Comparison of ENCODE assay signal across 24 mouse cellular contexts in the genomic region with DNA sequence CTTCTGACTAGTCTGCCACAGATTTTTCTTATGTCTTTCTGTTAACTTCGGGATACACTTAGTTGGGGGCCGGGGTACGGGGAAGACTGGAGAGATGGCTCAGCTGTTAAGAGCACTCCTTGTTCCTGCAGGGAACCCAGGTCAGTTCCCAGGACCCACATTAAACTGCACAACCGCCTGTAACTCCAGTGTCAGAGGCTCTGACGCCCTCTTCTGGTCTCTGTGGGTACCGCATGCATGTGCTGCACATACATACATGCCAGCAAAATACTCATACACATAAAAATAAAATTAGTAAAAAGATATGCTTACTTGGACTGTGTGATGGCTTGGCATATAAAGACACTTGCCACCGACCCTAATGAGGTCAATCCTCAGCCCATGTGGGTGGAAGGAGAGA. TPM values are rescaled to one million over a fixed set of nuclear protein-coding genes. Genes with fewer than 3 reads are reported as not detected.
DNase-seq lines count a peak whose midpoint lies in the region; ATAC-seq and TF ChIP-seq lines count a peak whose summit lies in the region.
"Had no signal": no experiment of that assay in that cellular context is flagged by ENCODE, and none has a peak within 500 bp of the region (broad histone marks: within the 10 kb centered on the region; RNA-seq: fewer than 3 reads in every experiment).

No protein-coding gene starts in this region.

- no peak for DNase-seq in layer of hippocampus, adult 2 months (ENCODE audit: low spot score in 2 of 2)
- no peak for DNase-seq in layer of hippocampus, postnatal 14 days (ENCODE audit: low spot score in 2 of 2)
- DNase-seq in ZHBTc4 (ENCODE audit: low read depth, low spot score), result peak; percentile 50
- DNase-seq in ovary, postnatal 14 days (ENCODE audit: low spot score), result no peak
- DNase-seq: adrenal gland, postnatal 36 days; B cell, adult 2 months; cerebellum, adult 9-10 months; gastrocnemius, adult 2 months; heart, postnatal 4 days; kidney, postnatal 36 days; layer of hippocampus, adult 9-11 months; lung, postnatal 36 days; right cerebral cortex, postnatal 14 days; spleen, adult 18-20 months; thymus, adult 2 months had no signal

- no peaks in the 10 kb centered on the region for H3K9me3 ChIP-seq in neural tube, embryonic 13.5 days
- H3K9me3 ChIP-seq in neural tube, embryonic 15.5 days (replicated peaks), result no peaks in the 10 kb centered on the region
- no peaks in the 10 kb centered on the region for H3K9me3 ChIP-seq in forebrain, embryonic 12.5 days
- H3K9me3 ChIP-seq: hindbrain, embryonic 15.5 days; intestine, embryonic 15.5 days; lung, embryonic 15.5 days had no signal

- H3K9ac ChIP-seq in neural tube, embryonic 13.5 days, result no peak overlapping the region
- H3K9ac ChIP-seq in neural tube, embryonic 15.5 days (replicated peaks), result no peak overlapping the region
- H3K9ac ChIP-seq in forebrain, embryonic 12.5 days, result no peak overlapping the region
- H3K9ac ChIP-seq: hindbrain, embryonic 15.5 days; intestine, embryonic 15.5 days; lung, embryonic 15.5 days had no signal

- H3K36me3 ChIP-seq in neural tube, embryonic 13.5 days, result no peaks in the 10 kb centered on the region
- no peaks in the 10 kb centered on the region for H3K36me3 ChIP-seq in neural tube, embryonic 15.5 days
- no peaks in the 10 kb centered on the region for H3K36me3 ChIP-seq in forebrain, embryonic 12.5 days (replicated peaks)
- H3K36me3 ChIP-seq: hindbrain, embryonic 15.5 days; intestine, embryonic 15.5 days; lung, embryonic 15.5 days had no signal

- H3K4me2 ChIP-seq in neural tube, embryonic 13.5 days, result no peak overlapping the region
- H3K4me2 ChIP-seq in neural tube, embryonic 15.5 days, result no peak overlapping the region
- H3K4me2 ChIP-seq in forebrain, embryonic 12.5 days, result no peak overlapping the region
- H3K4me2 ChIP-seq: hindbrain, embryonic 15.5 days; intestine, embryonic 15.5 days; lung, embryonic 15.5 days had no signal

- H3K4me1 ChIP-seq in neural tube, embryonic 13.5 days (replicated peaks), result peaks cover 9% of the 10 kb centered on the region; the same call in 1 of the 2 replicates
- H3K4me1 ChIP-seq in neural tube, embryonic 15.5 days, result peaks cover 23% of the 10 kb centered on the region
- H3K4me1 ChIP-seq in forebrain, embryonic 12.5 days, result no peaks in the 10 kb centered on the region
- H3K4me1 ChIP-seq: hindbrain, embryonic 15.5 days; lung, embryonic 15.5 days had no signal

- no peak for ATAC-seq in neural tube, embryonic 13.5 days (ENCODE audit: low read depth)
- no peak for ATAC-seq in neural tube, embryonic 15.5 days (ENCODE audit: low FRiP score)
- ATAC-seq in forebrain, embryonic 12.5 days (ENCODE audit: low FRiP score), result no peak
- ATAC-seq: forebrain, embryonic 14.5 days; intestine, embryonic 15.5 days; midbrain, embryonic 16.5 days had no signal

- H3K27me3 ChIP-seq in neural tube, embryonic 13.5 days, result no peaks in the 10 kb centered on the region
- H3K27me3 ChIP-seq in neural tube, embryonic 15.5 days (replicated peaks), result no peaks in the 10 kb centered on the region
- peaks cover 14% of the 10 kb centered on the region; the same call in 1 of the 2 replicates for H3K27me3 ChIP-seq in forebrain, embryonic 12.5 days
- H3K27me3 ChIP-seq: hindbrain, embryonic 15.5 days; intestine, embryonic 15.5 days; lung, embryonic 15.5 days had no signal

- H3K4me3 ChIP-seq in layer of hippocampus, adult 2 months, result no peak overlapping the region
- no peak overlapping the region for H3K4me3 ChIP-seq in neural tube, embryonic 13.5 days
- no peak overlapping the region for H3K4me3 ChIP-seq in neural tube, embryonic 15.5 days (replicated peaks)
- no peak overlapping the region for H3K4me3 ChIP-seq in forebrain, embryonic 12.5 days (replicated peaks)
- H3K4me3 ChIP-seq: gastrocnemius, adult 2 months; hindbrain, embryonic 15.5 days; intestine, embryonic 15.5 days; left cerebral cortex, adult 2 months; lung, embryonic 15.5 days had no signal

- 84% methylated on average over 7 of the region's 7 CpGs for WGBS in neural tube, embryonic 13.5 days
- WGBS in neural tube, embryonic 15.5 days, result 88% methylated on average over 7 of the region's 7 CpGs
- 81% methylated on average over 7 of the region's 7 CpGs for WGBS in forebrain, embryonic 12.5 days

- H3K27ac ChIP-seq in layer of hippocampus, adult 2 months, result no peak overlapping the region
- H3K27ac ChIP-seq in neural tube, embryonic 13.5 days (replicated peaks), result peak overlapping the region; percentile 54; the same call in 1 of the 2 replicates
- H3K27ac ChIP-seq in neural tube, embryonic 15.5 days (replicated peaks), result no peak overlapping the region
- H3K27ac ChIP-seq in forebrain, embryonic 12.5 days, result no peak overlapping the region
- H3K27ac ChIP-seq: gastrocnemius, adult 2 months; hindbrain, embryonic 15.5 days; intestine, embryonic 15.5 days; left cerebral cortex, adult 2 months; lung, embryonic 15.5 days had no signal

- TF ChIP-seq CTCF in layer of hippocampus, adult 2 months (conservative IDR thresholded peaks at IDR 0.05), result peak; percentile 51

RNA-seq across cellular contexts. Expression of gene Mtif3, which starts 33.2 kb away (rescaled TPM):
- total RNA-seq in layer of hippocampus, adult 2 months (2021), result 10 to 100 TPM; 20.1 to 20.3 TPM
- 10 to 100 TPM; 18.1 to 19.3 TPM for total RNA-seq in layer of hippocampus, postnatal 14 days (2021)
- 28.9 and 31.7 TPM in 2 replicates for polyA plus RNA-seq in neural tube, embryonic 13.5 days (2015; fragmentation: Nextera tagmentation; extraction: Ambion mirVana)
- polyA plus RNA-seq in neural tube, embryonic 15.5 days (2015; fragmentation: Nextera tagmentation; extraction: Ambion mirVana), result 25.7 and 31.7 TPM in 2 replicates
- 18.8 and 22.3 TPM in 2 replicates for polyA plus RNA-seq in forebrain, embryonic 12.5 days (2016; fragmentation: Nextera tagmentation; extraction: Ambion mirVana)

RNA-seq across cellular contexts. Expression of gene Gtf3a, which starts 48.4 kb away (rescaled TPM):
- 10 to 100 TPM; 23.3 to 24.7 TPM for total RNA-seq in layer of hippocampus, adult 2 months (2021)
- 10 to 100 TPM; 23.5 to 26.5 TPM for total RNA-seq in layer of hippocampus, postnatal 14 days (2021)
- polyA plus RNA-seq in neural tube, embryonic 13.5 days (2015; fragmentation: Nextera tagmentation; extraction: Ambion mirVana), result 104 and 110 TPM in 2 replicates
- polyA plus RNA-seq in neural tube, embryonic 15.5 days (2015; fragmentation: Nextera tagmentation; extraction: Ambion mirVana), result 107 and 115 TPM in 2 replicates
- 107 and 114 TPM in 2 replicates for polyA plus RNA-seq in forebrain, embryonic 12.5 days (2016; fragmentation: Nextera tagmentation; extraction: Ambion mirVana)
